Mouse (Mus musculus): Measurements from ENCODE around the gene Magi2.

DNA sequence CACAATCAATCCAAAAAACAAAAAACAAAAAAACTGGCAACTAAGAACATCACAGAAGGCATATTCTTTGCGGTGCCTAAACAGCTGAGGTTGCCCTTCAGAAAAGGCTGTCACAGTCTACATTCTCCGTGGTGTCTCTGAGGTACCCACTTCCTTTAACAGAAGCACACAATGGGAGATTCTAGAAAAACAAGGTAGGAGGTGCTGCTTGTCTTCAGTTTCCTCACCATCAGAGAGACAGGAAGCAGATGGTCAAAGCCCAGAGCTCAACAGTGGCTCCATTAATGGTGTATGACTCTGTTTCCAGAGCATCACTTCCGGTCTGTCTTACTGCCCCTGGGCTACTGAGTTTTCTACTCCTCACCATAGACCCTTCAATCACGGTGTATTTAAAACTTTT, 1105.7 kb downstream of the Magi2 start:
- TF ChIP-seq CTCF (IDR thresholded peaks at IDR 0.05; ENCODE audit: borderline replicate concordance, control insufficient read depth, extremely low read depth, insufficient read depth, low read length, poor library complexity) (no peak), POLR2A (IDR thresholded peaks at IDR 0.05; ENCODE audit: control insufficient read depth, extremely low read depth, insufficient read depth, low read length, poor library complexity) (no peak)

All from thymus, adult 2 months (tissue).